Mouse (Mus musculus): ENCODE results near the gene Rbm20. TPM values are rescaled to one million over a fixed set of nuclear protein-coding genes. Genes with fewer than 3 reads are reported as not detected.

Rbm20 gene
- polyA plus RNA-seq, 1 experiment from 2014 or later: 5.8 TPM

GRCm38 (mm10) chr19:53816242-53816641 lies 139.1 kb downstream of the Rbm20 start:
- ATAC-seq: no peak
- Histone ChIP-seq H3K27me3 (no peaks in the 10 kb centered on the region), H3K4me1 (peaks cover 9% of the 10 kb centered on the region), H3K36me3 (ENCODE audit: poor library complexity, severe bottlenecking) (no peaks in the 10 kb centered on the region), H3K4me3 (no peak overlapping the region), H3K4me2 (no peak overlapping the region), H3K27ac (no peak overlapping the region), H3K9me3 (replicated peaks) (no peaks in the 10 kb centered on the region), H3K9ac (no peak overlapping the region)
- 55% methylated on average over 11 of the region's 11 CpGs for WGBS

GRCm38 (mm10) chr19:53819299-53819698 lies 142.2 kb downstream of the Rbm20 start:
- WGBS: 79% methylated on average over 6 of the region's 6 CpGs
- H3K4me3 ChIP-seq: no peak overlapping the region
- H3K9ac ChIP-seq: no peak overlapping the region
- H3K4me1 ChIP-seq: peaks cover 15% of the 10 kb centered on the region
- no peak overlapping the region for H3K27ac ChIP-seq
- no peak for ATAC-seq
- no peak overlapping the region for H3K4me2 ChIP-seq
- H3K27me3 ChIP-seq: no peaks in the 10 kb centered on the region
- no peaks in the 10 kb centered on the region for H3K36me3 ChIP-seq (ENCODE audit: poor library complexity, severe bottlenecking)
- no peaks in the 10 kb centered on the region for H3K9me3 ChIP-seq (replicated peaks)

- 31% methylated on average over 13 of the region's 13 CpGs for WGBS
- Histone ChIP-seq H3K4me3 (no peak overlapping the region), H3K9me3 (replicated peaks) (no peaks in the 10 kb centered on the region), H3K4me2 (no peak overlapping the region), H3K27ac (no peak overlapping the region), H3K9ac (0 out of 2 replicates have a peak overlapping the region, but pooled peaks have one; percentile 21), H3K36me3 (ENCODE audit: poor library complexity, severe bottlenecking) (no peaks in the 10 kb centered on the region), H3K4me1 (peaks cover 10% of the 10 kb centered on the region), H3K27me3 (no peaks in the 10 kb centered on the region)
- no peak for ATAC-seq
These were observed 144.4 kb downstream of the Rbm20 start for GRCm38 (mm10) chr19:53821241-53822120.

GRCm38 (mm10) chr19:53823847-53824246 lies 146.7 kb downstream of the Rbm20 start:
- no peak overlapping the region for H3K4me3 ChIP-seq
- no peak for ATAC-seq
- no peaks in the 10 kb centered on the region for H3K9me3 ChIP-seq (replicated peaks)
- 47% methylated on average over 6 of the region's 6 CpGs for WGBS
- H3K4me1 ChIP-seq: peaks cover 10% of the 10 kb centered on the region
- no peak overlapping the region for H3K4me2 ChIP-seq
- no peak overlapping the region for H3K9ac ChIP-seq
- H3K27ac ChIP-seq: no peak overlapping the region
- no peaks in the 10 kb centered on the region for H3K27me3 ChIP-seq
- H3K36me3 ChIP-seq (ENCODE audit: poor library complexity, severe bottlenecking): no peaks in the 10 kb centered on the region

- Histone ChIP-seq H3K4me1 (peaks cover 13% of the 10 kb centered on the region), H3K9ac (0 out of 2 replicates have a peak overlapping the region, but pooled peaks have one; percentile 38), H3K27me3 (no peaks in the 10 kb centered on the region), H3K4me2 (peak overlapping the region; percentile 42), H3K27ac (no peak overlapping the region), H3K36me3 (ENCODE audit: poor library complexity, severe bottlenecking) (no peaks in the 10 kb centered on the region), H3K9me3 (replicated peaks) (no peaks in the 10 kb centered on the region), H3K4me3 (peak overlapping the region; percentile 28)
- peak; percentile 83 for ATAC-seq
- WGBS: 69% methylated on average over 21 of the region's 21 CpGs
These were observed 148.0 kb downstream of the Rbm20 start for GRCm38 (mm10) chr19:53824872-53825680.

GRCm38 (mm10) chr19:53829990-53830389 lies 152.9 kb downstream of the Rbm20 start:
- Histone ChIP-seq H3K27ac (peak overlapping the region; percentile 77), H3K9ac (no peak overlapping the region), H3K9me3 (replicated peaks) (no peaks in the 10 kb centered on the region), H3K4me1 (peaks cover 43% of the 10 kb centered on the region), H3K4me3 (no peak overlapping the region), H3K4me2 (no peak overlapping the region), H3K27me3 (no peaks in the 10 kb centered on the region), H3K36me3 (ENCODE audit: poor library complexity, severe bottlenecking) (no peaks in the 10 kb centered on the region)
- ATAC-seq: no peak
- 62% methylated on average over 6 of the region's 6 CpGs for WGBS

GRCm38 (mm10) chr19:53830407-53831163 lies 153.5 kb downstream of the Rbm20 start:
- 0 out of 2 replicates have a peak overlapping the region, but pooled peaks have one; percentile 26 for H3K9ac ChIP-seq
- peak overlapping the region; percentile 77 for H3K27ac ChIP-seq
- H3K9me3 ChIP-seq (replicated peaks): no peaks in the 10 kb centered on the region
- H3K36me3 ChIP-seq (ENCODE audit: poor library complexity, severe bottlenecking): no peaks in the 10 kb centered on the region
- H3K4me2 ChIP-seq: no peak overlapping the region; the same call in 1 of the 2 replicates
- 5% methylated on average over 8 of the region's 8 CpGs for WGBS
- peaks cover 43% of the 10 kb centered on the region for H3K4me1 ChIP-seq
- no peaks in the 10 kb centered on the region for H3K27me3 ChIP-seq
- peak; percentile 46 for ATAC-seq
- no peak overlapping the region for H3K4me3 ChIP-seq

GRCm38 (mm10) chr19:53831164-53831448 lies 154.0 kb downstream of the Rbm20 start:
- H3K4me3 ChIP-seq: no peak overlapping the region

GRCm38 (mm10) chr19:53832512-53832911 lies 155.4 kb downstream of the Rbm20 start:
- no peak for ATAC-seq

More at GRCm38 (mm10) chr19:53831164-53831448, 154.0 kb downstream of the Rbm20 start:
- WGBS: 25% methylated on average over 3 of the region's 3 CpGs
- H3K27ac ChIP-seq: peak overlapping the region; percentile 77
- H3K27me3 ChIP-seq: no peaks in the 10 kb centered on the region
- ATAC-seq: no peak
- H3K9ac ChIP-seq: no peak overlapping the region; the same call in 1 of the 2 replicates
- H3K4me1 ChIP-seq: peaks cover 46% of the 10 kb centered on the region
- no peaks in the 10 kb centered on the region for H3K36me3 ChIP-seq (ENCODE audit: poor library complexity, severe bottlenecking)
- H3K4me2 ChIP-seq: no peak overlapping the region
- H3K9me3 ChIP-seq (replicated peaks): no peaks in the 10 kb centered on the region

GRCm38 (mm10) chr19:53833745-53834369 lies 156.8 kb downstream of the Rbm20 start:
- H3K4me3 ChIP-seq: no peak overlapping the region
- H3K4me1 ChIP-seq: peaks cover 62% of the 10 kb centered on the region
- peak; percentile 87 for ATAC-seq

More at GRCm38 (mm10) chr19:53832512-53832911, 155.4 kb downstream of the Rbm20 start:
- WGBS: 24% methylated on average over 7 of the region's 7 CpGs
- H3K4me3 ChIP-seq: no peak overlapping the region
- peaks cover 57% of the 10 kb centered on the region for H3K4me1 ChIP-seq
- no peaks in the 10 kb centered on the region for H3K36me3 ChIP-seq (ENCODE audit: poor library complexity, severe bottlenecking)
- H3K9me3 ChIP-seq (replicated peaks): no peaks in the 10 kb centered on the region
- peak overlapping the region; percentile 78 for H3K27ac ChIP-seq
- no peaks in the 10 kb centered on the region for H3K27me3 ChIP-seq
- peak overlapping the region; percentile 46; the same call in 1 of the 2 replicates for H3K9ac ChIP-seq
- 0 out of 2 replicates have a peak overlapping the region, but pooled peaks have one; percentile 4 for H3K4me2 ChIP-seq

More at GRCm38 (mm10) chr19:53833745-53834369, 156.8 kb downstream of the Rbm20 start:
- no peak overlapping the region for H3K4me2 ChIP-seq
- no peaks in the 10 kb centered on the region for H3K36me3 ChIP-seq (ENCODE audit: poor library complexity, severe bottlenecking)
- 22% methylated on average over 8 of the region's 8 CpGs for WGBS
- H3K9me3 ChIP-seq (replicated peaks): no peaks in the 10 kb centered on the region
- no peak overlapping the region for H3K9ac ChIP-seq
- H3K27ac ChIP-seq: peak overlapping the region; percentile 78
- no peaks in the 10 kb centered on the region for H3K27me3 ChIP-seq
